ENCODE assay signal across 40 mouse cellular contexts in the genomic region with DNA sequence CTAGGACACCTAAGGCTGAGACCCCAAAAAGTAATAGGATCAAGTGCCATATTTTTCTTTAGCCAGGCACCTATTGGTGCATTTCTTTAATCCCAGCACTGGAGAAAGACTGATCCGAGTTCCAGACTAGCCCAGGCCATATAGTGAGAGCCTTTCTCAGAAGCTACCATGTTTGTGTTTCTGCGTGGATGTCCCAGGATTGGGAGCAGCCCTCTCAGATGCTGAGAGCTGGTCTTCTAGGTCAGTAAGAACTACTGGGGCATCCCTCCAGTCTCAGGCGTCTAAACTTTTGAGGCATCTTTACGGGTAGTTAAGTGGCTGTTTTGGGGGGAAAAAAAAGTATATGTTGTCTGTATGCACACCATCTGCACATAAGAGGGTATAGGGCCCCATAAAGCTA. TPM values are rescaled to one million over a fixed set of nuclear protein-coding genes. Genes with fewer than 3 reads are reported as not detected.
"Had no signal": no experiment of that assay in that cellular context is flagged by ENCODE, and none has a peak within 500 bp of the region (broad histone marks: within the 10 kb centered on the region; RNA-seq: fewer than 3 reads in every experiment).

No protein-coding gene starts in this region.

- DNase-seq: gastrocnemius, adult 2 months; gastrocnemius, postnatal 10 days; gastrocnemius, postnatal 25 days; heart, adult 2 months; heart, postnatal 10 days; heart, postnatal 4 days; kidney, adult 18-20 months; kidney, adult 8-10 months; kidney, postnatal 10 days; kidney, postnatal 25 days; kidney, postnatal 4 days; layer of hippocampus, postnatal 36 days; liver had no signal

- H3K9ac ChIP-seq: heart, embryonic 12.5 days; hindbrain, embryonic 12.5 days; hindbrain, embryonic 14.5 days; limb, embryonic 12.5 days; liver, embryonic 13.5 days; liver, embryonic 15.5 days had no signal

- H3K9me3 ChIP-seq: heart, embryonic 10.5 days; heart, embryonic 12.5 days; hindbrain, embryonic 10.5 days; hindbrain, embryonic 12.5 days; limb, embryonic 10.5 days; limb, embryonic 12.5 days; liver, embryonic 13.5 days; liver, embryonic 15.5 days had no signal

- H3K27me3 ChIP-seq: heart, embryonic 12.5 days; hindbrain, embryonic 12.5 days; limb, embryonic 12.5 days; liver, embryonic 13.5 days; liver, embryonic 15.5 days had no signal

- H3K4me1 ChIP-seq: heart, embryonic 10.5 days; heart, embryonic 12.5 days; hindbrain, embryonic 12.5 days; limb, embryonic 10.5 days; liver, embryonic 13.5 days; liver, embryonic 15.5 days had no signal

- H3K4me3 ChIP-seq: gastrocnemius, adult 2 months; heart, adult 2 months; heart, embryonic 10.5 days; heart, embryonic 12.5 days; hindbrain, embryonic 10.5 days; hindbrain, embryonic 12.5 days; layer of hippocampus, adult 2 months; limb, embryonic 10.5 days; limb, embryonic 12.5 days; liver, embryonic 13.5 days; liver, embryonic 15.5 days had no signal

- H3K27ac ChIP-seq: gastrocnemius, adult 2 months; heart, adult 2 months; heart, embryonic 10.5 days; hindbrain, embryonic 10.5 days; hindbrain, embryonic 12.5 days; hindbrain, embryonic 14.5 days; layer of hippocampus, adult 2 months; limb, embryonic 10.5 days; limb, embryonic 12.5 days; liver, embryonic 13.5 days; liver, embryonic 15.5 days had no signal

- H3K36me3 ChIP-seq: heart, embryonic 10.5 days; heart, embryonic 12.5 days; hindbrain, embryonic 10.5 days; hindbrain, embryonic 12.5 days; limb, embryonic 10.5 days; limb, embryonic 12.5 days; liver, embryonic 13.5 days; liver, embryonic 15.5 days had no signal

RNA-seq across cellular contexts. Expression of gene Ccnb1ip1, which starts 11.6 kb away (rescaled TPM):
- total RNA-seq: gastrocnemius, adult 2 months; gastrocnemius, postnatal 10 days; gastrocnemius, postnatal 25 days; gastrocnemius, postnatal 4 days; granulocyte monocyte progenitor cell, adult 5-6 weeks; heart, adult 2 months; heart, postnatal 10 days; layer of hippocampus, adult 2 months; layer of hippocampus, postnatal 36 days; left cerebral cortex, adult 18-20 months; left cerebral cortex, postnatal 10 days; left cerebral cortex, postnatal 36 days had no signal
- polyA plus RNA-seq: heart, adult 2 months; heart, embryonic 10.5 days; heart, embryonic 12.5 days; heart, embryonic 14.5 days; heart, embryonic 16.5 days; hindbrain, embryonic 10.5 days; hindbrain, embryonic 12.5 days; hindbrain, embryonic 14.5 days; hindbrain, embryonic 16.5 days; inflammation-experienced regulatory T-cells, adult 6 months; intestine, postnatal 0 days; kidney, embryonic 14.5 days; kidney, embryonic 16.5 days; limb, embryonic 10.5 days; limb, embryonic 12.5 days; limb, embryonic 14.5 days; liver, embryonic 11.5 days; liver, embryonic 13.5 days; liver, embryonic 15.5 days had no signal

RNA-seq across cellular contexts. Expression of gene Olfr749, which starts 51.1 kb away (rescaled TPM):
- total RNA-seq: gastrocnemius, adult 2 months; gastrocnemius, postnatal 10 days; gastrocnemius, postnatal 25 days; gastrocnemius, postnatal 4 days; granulocyte monocyte progenitor cell, adult 5-6 weeks; heart, adult 2 months; heart, postnatal 10 days; heart, postnatal 25 days; heart, postnatal 4 days; layer of hippocampus, adult 2 months; layer of hippocampus, postnatal 14 days; layer of hippocampus, postnatal 36 days; left cerebral cortex, adult 18-20 months; left cerebral cortex, adult 8-10 months; left cerebral cortex, postnatal 10 days; left cerebral cortex, postnatal 36 days had no signal
- polyA plus RNA-seq: heart, adult 2 months; heart, embryonic 10.5 days; heart, embryonic 12.5 days; heart, embryonic 14.5 days; heart, embryonic 16.5 days; hindbrain, embryonic 10.5 days; hindbrain, embryonic 12.5 days; hindbrain, embryonic 14.5 days; hindbrain, embryonic 16.5 days; inflammation-experienced regulatory T-cells, adult 6 months; intestine, postnatal 0 days; kidney, embryonic 14.5 days; kidney, embryonic 16.5 days; limb, embryonic 10.5 days; limb, embryonic 12.5 days; limb, embryonic 14.5 days; liver, embryonic 11.5 days; liver, embryonic 13.5 days; liver, embryonic 15.5 days had no signal
